Mouse (Mus musculus) heart, embryonic 11.5 days (tissue): ENCODE measurements at regions not wholly inside any gene's neighbourhood (a gene's known extent, or its start where the extent isn't known, plus 50 kb on each side); places are given as distances from the start of the nearest gene placed in this dataset.

ENCODE experiments used
- ATAC-seq: fragments of 200-750 bp; cut with Nextera tagmentation; replicated peaks from 2 replicates; pipeline ENCODE4 v1.8.0; 2017; ENCODE audit warnings: moderate library complexity; ENCODE audit not compliant: insufficient number of reproducible peaks, low FRiP score, low TSS enrichment
- H3K27ac ChIP-seq: fragments of 300-500 bp; sonication (generic); 2 replicates; pipeline ENCODE4 v1.5.1; 2014; ENCODE audit warnings: mild to moderate bottlenecking, low read depth, low read length
- H3K27me3 ChIP-seq: fragments of 300-500 bp; sonication (generic); 2 replicates; pipeline ENCODE4 v1.6.1; 2014; ENCODE audit warnings: mild to moderate bottlenecking, low read length, mixed read lengths; ENCODE audit not compliant: control insufficient read depth, insufficient read depth
- H3K36me3 ChIP-seq: fragments of 300-500 bp; sonication (generic); 2 replicates; pipeline ENCODE4 v1.6.1; 2014; ENCODE audit warnings: mild to moderate bottlenecking, low read length, moderate library complexity, mixed read lengths; ENCODE audit not compliant: control insufficient read depth, insufficient read depth
- H3K4me1 ChIP-seq: fragments of 300-500 bp; sonication (generic); 2 replicates; pipeline ENCODE4 v1.6.1; 2014; ENCODE audit warnings: low read length; ENCODE audit not compliant: control insufficient read depth, insufficient read depth
- H3K4me2 ChIP-seq: fragments of 300-500 bp; sonication (generic); 2 replicates; pipeline ENCODE4 v1.6.1; 2014; ENCODE audit warnings: mild to moderate bottlenecking, moderate library complexity
- H3K4me3 ChIP-seq: fragments of 300-500 bp; sonication (generic); 2 replicates; pipeline ENCODE4 v1.5.1; 2014; ENCODE audit warnings: low read depth, low read length
- H3K9ac ChIP-seq: fragments of 300-500 bp; sonication (generic); 2 replicates; pipeline ENCODE4 v1.6.1; 2014; ENCODE audit warnings: mild to moderate bottlenecking, low read depth, low read length, moderate library complexity
- H3K9me3 ChIP-seq: fragments of 300-500 bp; sonication (generic); replicated peaks from 2 replicates; pipeline ENCODE4 v1.6.1; 2016; ENCODE audit warnings: low read length; ENCODE audit not compliant: control insufficient read depth
- WGBS: fragments of 180-500 bp; shearing (Covaris S2); extraction: QIAGEN DNeasy Blood & Tissue Kit; methylation state at CpG from one replicate; pipeline ENCODE4 v1.1.7; 2014; ENCODE audit not compliant: insufficient replicate concordance; 5-methylcytosine and 5-hydroxymethylcytosine counted together

DNA sequence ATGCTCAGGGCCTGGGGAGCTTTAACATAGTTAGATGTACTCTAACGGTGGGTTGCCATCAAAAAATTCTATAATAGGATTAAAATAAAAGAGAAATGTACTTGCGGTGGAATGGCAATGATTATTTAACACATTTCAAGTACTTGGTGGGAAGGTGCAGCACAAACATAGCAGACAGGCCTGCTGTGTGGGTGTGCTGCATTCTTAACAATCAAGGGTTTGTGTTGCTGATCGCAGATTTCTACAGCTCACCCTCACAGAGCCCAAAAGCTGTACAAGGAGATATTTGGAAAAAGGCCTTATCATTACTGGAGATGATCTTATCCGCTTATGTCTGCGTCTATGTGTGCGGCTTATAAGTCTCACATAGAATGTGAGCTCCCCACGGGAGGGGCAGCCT, 281.2 kb downstream of the Olfm4 start:
- no peak overlapping the region for H3K4me3 ChIP-seq
- H3K9me3 ChIP-seq: no peaks in the 10 kb centered on the region

DNA sequence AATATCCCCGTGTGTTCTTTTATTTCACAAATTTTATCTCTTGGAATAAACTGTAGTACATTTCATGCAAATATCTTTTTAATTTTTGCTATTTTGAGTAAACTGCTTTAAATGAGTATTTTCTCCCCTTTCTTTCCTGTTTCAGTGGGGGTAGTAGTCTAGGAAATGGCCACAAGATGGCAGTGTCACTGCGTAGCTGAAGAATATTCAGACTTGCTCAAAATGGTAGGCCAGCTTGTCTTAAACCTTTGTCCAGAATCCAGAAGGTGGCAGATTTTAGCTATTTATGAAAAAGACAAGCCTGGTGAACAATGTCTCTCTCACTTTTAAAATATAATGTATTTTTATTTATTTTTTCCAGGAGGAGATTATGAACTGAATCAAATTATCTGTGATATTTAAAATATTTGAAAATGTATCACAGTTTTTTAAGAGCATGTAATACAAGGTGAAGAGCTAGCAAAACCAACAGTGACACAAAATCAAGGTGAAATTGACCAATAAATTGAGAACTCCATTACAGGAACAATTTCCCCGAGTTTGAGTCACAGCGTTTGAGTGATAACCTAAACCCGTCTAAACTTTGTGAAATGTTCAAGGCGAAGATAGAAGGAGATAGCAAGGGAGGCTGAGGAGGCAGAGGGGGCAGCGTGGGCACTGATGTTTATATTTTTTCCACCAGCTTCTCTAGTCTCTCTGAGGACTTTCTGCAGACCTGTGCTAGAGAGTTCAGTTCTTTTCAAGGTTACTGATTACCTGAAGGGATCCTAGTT, 285.5 kb downstream of the Olfm4 start:
- H3K9me3 ChIP-seq: no peaks in the 10 kb centered on the region
- no peaks in the 10 kb centered on the region for H3K27me3 ChIP-seq
- no peaks in the 10 kb centered on the region for H3K4me1 ChIP-seq
- 52% methylated on average over 7 of the region's 7 CpGs for WGBS
- H3K36me3 ChIP-seq: no peaks in the 10 kb centered on the region
- no peak overlapping the region for H3K4me2 ChIP-seq
- H3K9ac ChIP-seq: no peak overlapping the region
- no peak for ATAC-seq
- no peak overlapping the region for H3K4me3 ChIP-seq
- no peak overlapping the region for H3K27ac ChIP-seq

More for the DNA sequence above, 281.2 kb downstream of the Olfm4 start:
- Histone ChIP-seq H3K4me1 (no peaks in the 10 kb centered on the region), H3K9ac (no peak overlapping the region), H3K36me3 (no peaks in the 10 kb centered on the region), H3K4me2 (no peak overlapping the region), H3K27ac (no peak overlapping the region), H3K27me3 (no peaks in the 10 kb centered on the region)
- WGBS: 75% methylated on average over 7 of the region's 7 CpGs
- no peak for ATAC-seq

DNA sequence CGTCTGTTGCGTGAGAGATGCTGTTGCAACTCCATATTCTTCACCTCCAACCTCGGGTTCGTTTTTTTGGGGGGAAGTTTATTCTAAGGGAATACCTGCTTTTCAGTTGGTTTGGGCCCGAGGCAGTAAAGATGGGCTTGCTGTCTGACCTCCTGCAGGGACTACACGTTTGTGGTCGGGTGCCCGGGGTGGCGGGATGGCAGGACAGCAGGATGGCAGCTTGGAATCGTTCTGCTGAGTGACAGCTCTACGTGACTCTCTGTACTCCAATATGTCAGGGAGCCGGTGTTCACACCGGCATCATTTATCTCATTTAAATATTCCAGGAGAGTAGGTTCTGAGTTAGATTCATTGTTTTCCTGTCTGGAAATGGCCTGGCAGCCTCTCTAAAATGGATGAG, 286.2 kb downstream of the Olfm4 start:
- ATAC-seq: no peak

GRCm38 (mm10) chr14:80280188-80280587, 296.3 kb downstream of the Olfm4 start:
- 65% methylated on average over 4 of the region's 4 CpGs for WGBS
- H3K4me2 ChIP-seq: no peak overlapping the region
- H3K9ac ChIP-seq: no peak overlapping the region
- no peaks in the 10 kb centered on the region for H3K4me1 ChIP-seq
- no peak overlapping the region for H3K4me3 ChIP-seq
- H3K36me3 ChIP-seq: no peaks in the 10 kb centered on the region
- no peak for ATAC-seq
- H3K9me3 ChIP-seq: no peaks in the 10 kb centered on the region
- H3K27me3 ChIP-seq: no peaks in the 10 kb centered on the region
- no peak overlapping the region for H3K27ac ChIP-seq

More for the DNA sequence above, 286.2 kb downstream of the Olfm4 start:
- Histone ChIP-seq H3K4me3 (no peak overlapping the region), H3K4me2 (no peak overlapping the region), H3K36me3 (no peaks in the 10 kb centered on the region), H3K27ac (no peak overlapping the region), H3K4me1 (no peaks in the 10 kb centered on the region), H3K9ac (no peak overlapping the region), H3K9me3 (no peaks in the 10 kb centered on the region), H3K27me3 (no peaks in the 10 kb centered on the region)
- WGBS: 71% methylated on average over 13 of the region's 13 CpGs

- Histone ChIP-seq H3K27ac (no peak overlapping the region), H3K9ac (no peak overlapping the region), H3K4me3 (no peak overlapping the region), H3K36me3 (no peaks in the 10 kb centered on the region), H3K27me3 (no peaks in the 10 kb centered on the region), H3K9me3 (no peaks in the 10 kb centered on the region), H3K4me1 (no peaks in the 10 kb centered on the region), H3K4me2 (no peak overlapping the region)
- WGBS: 58% methylated on average over 2 of the region's 2 CpGs
- no peak for ATAC-seq
Measured at GRCm38 (mm10) chr14:80283726-80284125, 299.8 kb downstream of the Olfm4 start.

- no peak for ATAC-seq
- H3K36me3 ChIP-seq: no peaks in the 10 kb centered on the region
- no peaks in the 10 kb centered on the region for H3K9me3 ChIP-seq
- H3K9ac ChIP-seq: no peak overlapping the region
- H3K27ac ChIP-seq: no peak overlapping the region
- H3K27me3 ChIP-seq: no peaks in the 10 kb centered on the region
- H3K4me1 ChIP-seq: no peaks in the 10 kb centered on the region
- WGBS: 70% methylated on average over 4 of the region's 4 CpGs
- H3K4me3 ChIP-seq: no peak overlapping the region
- H3K4me2 ChIP-seq: no peak overlapping the region
Measured at GRCm38 (mm10) chr14:80291360-80291759, 307.5 kb downstream of the Olfm4 start.

DNA sequence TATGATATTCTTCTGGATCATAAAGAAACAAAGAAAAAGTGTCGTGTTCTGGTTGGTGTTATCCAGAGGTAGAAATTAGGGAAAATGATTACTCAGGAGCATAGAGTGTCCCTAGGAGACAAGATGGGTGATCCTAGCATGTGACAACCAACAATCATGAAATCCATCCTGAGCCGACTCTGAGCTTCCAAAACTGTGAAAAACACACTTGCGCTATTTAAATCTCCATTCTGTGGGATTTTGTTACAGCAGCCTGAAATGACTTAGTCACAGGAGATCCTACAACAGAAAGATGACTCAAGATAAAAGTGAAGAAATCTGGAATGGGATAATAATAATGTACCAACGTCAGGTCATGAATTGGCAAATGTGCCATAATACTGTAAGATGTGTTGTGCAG, 309.5 kb downstream of the Olfm4 start:
- H3K4me1 ChIP-seq: no peaks in the 10 kb centered on the region
- H3K9me3 ChIP-seq: no peaks in the 10 kb centered on the region
- no peak for ATAC-seq
- no peak overlapping the region for H3K4me2 ChIP-seq
- no peak overlapping the region for H3K4me3 ChIP-seq
- no peak overlapping the region for H3K27ac ChIP-seq
- no peaks in the 10 kb centered on the region for H3K27me3 ChIP-seq
- H3K36me3 ChIP-seq: no peaks in the 10 kb centered on the region
- no peak overlapping the region for H3K9ac ChIP-seq
- 81% methylated on average over 4 of the region's 4 CpGs for WGBS

DNA sequence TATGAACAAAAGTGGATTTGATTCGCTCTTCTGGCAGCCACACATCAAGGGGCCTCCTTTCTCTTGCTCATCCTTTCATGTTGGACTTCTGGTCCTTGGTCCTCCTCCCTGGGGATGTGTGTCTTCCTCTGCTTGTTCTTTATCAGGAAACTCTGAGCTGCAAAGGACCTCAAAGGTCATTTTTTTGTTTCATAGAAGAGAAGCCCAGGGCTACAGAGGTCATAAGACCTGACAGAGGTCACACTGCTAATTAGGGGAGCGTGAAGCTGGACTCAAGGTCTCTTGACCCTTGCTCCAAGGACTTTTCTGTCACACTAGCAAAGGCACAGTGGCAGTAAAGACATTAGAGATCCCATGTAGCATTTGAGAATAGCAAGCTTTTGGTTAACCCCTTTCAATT, 345.8 kb downstream of the Olfm4 start:
- no peaks in the 10 kb centered on the region for H3K9me3 ChIP-seq
- H3K4me1 ChIP-seq: no peaks in the 10 kb centered on the region
- H3K36me3 ChIP-seq: no peaks in the 10 kb centered on the region
- WGBS: 54% methylated on average over 2 of the region's 2 CpGs
- H3K4me3 ChIP-seq: no peak overlapping the region
- H3K27me3 ChIP-seq: no peaks in the 10 kb centered on the region
- no peak overlapping the region for H3K4me2 ChIP-seq
- no peak for ATAC-seq
- H3K27ac ChIP-seq: no peak overlapping the region
- H3K9ac ChIP-seq: no peak overlapping the region

DNA sequence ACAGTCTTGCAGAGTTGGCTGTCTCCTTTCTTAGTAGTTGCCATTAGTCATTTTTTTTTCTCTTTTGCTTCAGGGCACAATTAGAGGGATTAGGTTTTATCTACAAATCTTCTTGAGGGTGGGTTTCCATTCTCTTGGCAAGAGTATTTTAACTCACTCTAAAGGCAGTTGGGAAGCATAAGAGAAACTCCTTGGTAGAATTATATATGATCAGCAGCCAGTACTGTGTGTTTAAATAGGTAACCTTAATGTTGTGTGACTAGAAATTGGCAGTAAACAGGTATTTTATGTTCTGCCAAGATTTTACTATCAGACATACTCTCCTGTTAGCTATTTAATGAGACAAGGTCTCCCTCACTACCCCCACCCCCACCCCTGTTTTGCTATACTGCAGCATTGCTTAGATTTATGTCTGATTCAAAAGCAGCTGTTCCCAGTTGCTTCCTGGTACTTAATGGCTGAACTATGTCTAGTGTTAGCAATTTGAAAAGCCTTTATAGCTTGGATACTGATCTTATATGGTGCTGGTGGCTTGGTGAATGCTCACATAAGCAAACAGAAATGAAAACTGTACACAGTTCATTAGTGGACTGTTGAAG, 378.2 kb downstream of the Olfm4 start:
- H3K9me3 ChIP-seq: no peaks in the 10 kb centered on the region
- no peak overlapping the region for H3K27ac ChIP-seq
- H3K4me3 ChIP-seq: no peak overlapping the region
- ATAC-seq: no peak
- H3K4me1 ChIP-seq: no peaks in the 10 kb centered on the region
- H3K27me3 ChIP-seq: no peaks in the 10 kb centered on the region
- H3K9ac ChIP-seq: no peak overlapping the region
- no peak overlapping the region for H3K4me2 ChIP-seq
- no peaks in the 10 kb centered on the region for H3K36me3 ChIP-seq
